Mouse (Mus musculus): ENCODE data around the gene Hnrnph3.
"Not testable (repeated sequence)": the region's sequence is repeated elsewhere in the genome, so short reads cannot be mapped to it uniquely, and the experiment has no call there.

Hnrnph3 gene

GRCm38 (mm10) chr10:63023749-63024579 lies at the start of gene Hnrnph3, which contains the start of gene Pbld2:
TSS of gene Hnrnph3 (minus strand) at chr10:63024217.
TSS of gene Pbld2 (plus strand) at chr10:63024315.
- DNase-seq (ENCODE audit: extremely low spot score): peak; percentile 100

- DNase-seq (ENCODE audit: extremely low spot score): peak; percentile 76
These were observed 42.0 kb upstream of the Hnrnph3 start for GRCm38 (mm10) chr10:63065988-63066387.

GRCm38 (mm10) chr10:63065561-63065960 lies 41.5 kb upstream of the Hnrnph3 start:
- DNase-seq (ENCODE audit: extremely low spot score): no peak

GRCm38 (mm10) chr10:63064516-63064915 lies 40.5 kb upstream of the Hnrnph3 start:
- no peak for DNase-seq (ENCODE audit: extremely low spot score)

- no peak for DNase-seq (ENCODE audit: extremely low spot score)
These were observed 39.3 kb upstream of the Hnrnph3 start for GRCm38 (mm10) chr10:63063365-63063764.

- DNase-seq (ENCODE audit: extremely low spot score): no peak
These were observed 38.7 kb upstream of the Hnrnph3 start for GRCm38 (mm10) chr10:63062696-63063095.

GRCm38 (mm10) chr10:63061266-63061665 lies 37.2 kb upstream of the Hnrnph3 start:
- DNase-seq (ENCODE audit: extremely low spot score): no peak

GRCm38 (mm10) chr10:63060406-63060805 lies 36.4 kb upstream of the Hnrnph3 start:
- no peak for DNase-seq (ENCODE audit: extremely low spot score)

GRCm38 (mm10) chr10:63059862-63060261 lies 35.8 kb upstream of the Hnrnph3 start, which contains the start of gene Pbld1:
TSS of gene Pbld1 (plus strand) at chr10:63060162.
- DNase-seq (ENCODE audit: extremely low spot score): no peak

GRCm38 (mm10) chr10:63056966-63057750 lies 33.1 kb upstream of the Hnrnph3 start:
- peak; percentile 29 for DNase-seq (ENCODE audit: extremely low spot score)

GRCm38 (mm10) chr10:63054586-63054985 lies 30.6 kb upstream of the Hnrnph3 start:
- DNase-seq (ENCODE audit: extremely low spot score): no peak

- DNase-seq (ENCODE audit: extremely low spot score): not testable (repeated sequence)
These were observed 30.1 kb upstream of the Hnrnph3 start for GRCm38 (mm10) chr10:63054071-63054470.

GRCm38 (mm10) chr10:63053007-63053406 lies 29.0 kb upstream of the Hnrnph3 start:
- no peak for DNase-seq (ENCODE audit: extremely low spot score)

- no peak for DNase-seq (ENCODE audit: extremely low spot score)
These were observed 28.0 kb upstream of the Hnrnph3 start for GRCm38 (mm10) chr10:63052011-63052410.

- DNase-seq (ENCODE audit: extremely low spot score): no peak
These were observed 27.2 kb upstream of the Hnrnph3 start for GRCm38 (mm10) chr10:63051267-63051666.

- no peak for DNase-seq (ENCODE audit: extremely low spot score)
These were observed 25.1 kb upstream of the Hnrnph3 start for GRCm38 (mm10) chr10:63049106-63049505.

- DNase-seq (ENCODE audit: extremely low spot score): no peak
These were observed 23.7 kb upstream of the Hnrnph3 start for GRCm38 (mm10) chr10:63047751-63048150.

GRCm38 (mm10) chr10:63043154-63043553 lies 19.1 kb upstream of the Hnrnph3 start:
- DNase-seq (ENCODE audit: extremely low spot score): no peak

GRCm38 (mm10) chr10:63039867-63040628 lies 16.0 kb upstream of the Hnrnph3 start:
- no peak for DNase-seq (ENCODE audit: extremely low spot score)

- DNase-seq (ENCODE audit: extremely low spot score): no peak
These were observed 14.7 kb upstream of the Hnrnph3 start for GRCm38 (mm10) chr10:63038571-63039320.

- DNase-seq (ENCODE audit: extremely low spot score): no peak
These were observed 8.9 kb upstream of the Hnrnph3 start for GRCm38 (mm10) chr10:63032956-63033355.

All from embryo, embryonic 9.5 days (tissue).